Mouse (Mus musculus): ENCODE measurements around the gene Prkd2. TPM values are rescaled to one million over a fixed set of nuclear protein-coding genes. Genes with fewer than 3 reads are reported as not detected.

The Prkd2 gene
- total RNA-seq, 2 experiments from 2014 or later, result 5.8 to 8.2 TPM

DNA sequence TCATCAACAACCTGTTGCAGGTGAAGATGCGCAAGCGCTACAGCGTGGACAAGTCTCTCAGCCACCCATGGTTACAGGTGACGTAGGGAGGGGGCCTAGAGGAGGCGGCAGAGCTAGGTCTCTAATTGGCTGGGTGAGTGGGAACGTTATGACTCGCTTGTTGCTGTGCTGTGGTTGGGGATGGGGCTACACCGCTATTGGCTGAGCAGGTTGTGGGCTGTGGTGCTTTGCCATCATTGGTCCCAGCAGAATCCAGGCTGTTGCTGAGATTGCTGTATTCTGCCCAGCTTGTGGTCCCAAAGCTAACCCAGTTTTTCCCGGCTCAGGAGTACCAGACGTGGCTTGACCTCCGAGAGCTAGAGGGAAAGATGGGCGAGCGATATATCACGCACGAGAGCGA is 26.8 kb downstream of the Prkd2 start:
- DNase-seq, result peak; percentile 92 to 93

DNA sequence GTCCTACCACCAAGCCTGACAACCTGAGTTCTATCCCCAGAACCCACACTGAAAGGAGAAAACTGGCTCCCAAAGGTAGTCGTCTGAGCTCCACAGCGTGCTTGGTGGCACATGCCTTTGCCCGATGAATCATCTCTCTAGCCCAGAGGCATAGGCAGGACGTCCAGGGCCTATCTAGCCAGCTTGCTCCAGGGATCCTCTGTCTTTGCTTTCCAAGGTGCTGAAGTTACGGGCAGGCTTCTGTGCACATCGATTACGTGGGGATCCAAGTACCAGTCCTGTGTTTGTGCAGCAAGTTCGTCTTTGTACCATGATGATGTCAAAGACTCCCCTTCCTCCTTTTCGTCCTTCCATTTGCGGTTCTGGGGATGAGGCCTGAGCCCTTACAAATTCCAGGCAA is 28.9 kb downstream of the Prkd2 start:
- DNase-seq, result no peak

DNA sequence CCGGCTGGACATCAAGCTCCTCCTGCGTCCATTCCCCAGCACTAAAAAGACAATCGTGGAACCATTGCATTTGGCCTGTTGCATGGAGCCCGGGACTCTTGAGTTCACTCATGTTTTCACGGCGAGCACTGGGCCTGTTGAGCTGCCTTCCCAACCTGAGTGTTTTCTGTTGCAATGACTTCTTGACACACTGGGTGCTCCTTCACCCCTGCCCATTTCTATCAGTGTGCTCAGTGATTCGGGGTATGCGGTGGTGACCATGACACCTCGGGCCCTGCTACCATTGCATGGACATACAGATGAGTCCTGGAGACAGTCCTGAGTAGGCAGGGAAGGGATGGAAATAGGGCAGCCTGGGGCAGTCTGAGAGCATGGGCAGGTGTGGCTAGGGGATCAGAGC is 29.8 kb downstream of the Prkd2 start:
- DNase-seq, result no peak

DNA sequence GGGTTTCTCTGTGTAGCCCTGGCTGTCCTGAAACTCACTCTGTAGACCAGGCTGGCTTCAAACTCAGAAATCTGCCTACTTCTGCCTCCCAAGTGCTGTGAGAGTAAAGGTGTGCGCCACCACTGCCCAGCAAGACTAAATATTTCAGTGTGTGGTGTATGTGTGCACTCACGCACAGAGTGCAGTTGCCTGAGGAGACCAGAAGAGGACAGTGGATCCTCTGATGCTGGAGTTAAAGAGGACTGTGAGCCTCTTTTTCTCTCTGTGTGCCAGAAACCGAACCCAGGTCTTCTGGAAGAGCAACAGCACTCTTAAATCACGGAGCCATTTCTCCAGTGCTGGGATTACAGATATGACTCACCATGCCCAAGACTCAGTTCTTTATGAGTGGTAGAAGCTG is 30.7 kb downstream of the Prkd2 start:
- DNase-seq, result no peak

DNA sequence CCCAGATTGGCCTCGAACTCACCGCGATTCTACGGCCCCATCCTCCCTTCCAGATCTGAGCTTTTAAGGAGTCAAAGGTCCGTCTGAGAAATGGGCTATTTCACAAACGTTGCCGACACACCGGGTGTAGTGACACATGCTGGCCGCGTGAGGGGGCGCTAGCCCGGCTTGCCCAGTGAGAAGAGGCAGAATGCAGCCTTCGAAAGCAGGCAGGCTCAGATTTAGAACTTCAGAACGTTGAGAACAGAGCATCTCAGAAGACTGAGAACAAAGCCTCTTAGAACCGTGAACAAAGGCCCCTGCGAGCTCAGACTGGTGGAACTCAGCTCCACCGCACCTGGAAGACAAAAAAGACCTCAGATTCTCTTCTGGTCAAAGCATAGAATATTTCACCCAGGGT is 31.5 kb downstream of the Prkd2 start:
- peak; percentile 73 to 75 for DNase-seq

DNA sequence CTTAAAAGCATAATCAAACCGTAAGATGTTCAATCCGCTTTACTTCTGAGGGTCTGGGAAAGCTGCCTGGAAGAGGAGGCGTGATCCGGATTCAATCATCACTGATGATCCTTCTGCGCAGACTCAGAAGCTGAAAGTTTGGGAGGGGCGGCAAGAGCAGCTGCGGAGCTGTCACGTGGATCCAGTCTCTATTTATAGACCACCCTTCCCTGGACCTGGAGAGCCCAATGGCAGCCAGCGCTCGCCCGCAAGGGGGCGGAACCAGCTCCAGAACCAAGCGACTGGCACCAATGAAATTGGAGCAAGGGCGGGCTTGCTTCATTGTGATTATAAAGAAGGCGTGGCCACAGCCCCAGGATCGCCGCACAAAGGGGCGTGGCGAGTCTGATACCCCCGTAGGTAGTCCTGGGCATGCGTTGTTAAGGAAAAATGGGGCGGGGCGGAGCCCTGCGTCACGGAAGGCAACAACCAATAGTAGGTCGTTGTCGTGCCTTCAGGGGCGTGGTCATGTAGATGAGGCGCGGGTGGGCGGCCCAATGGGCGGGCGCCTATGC is 32.1 kb downstream of the Prkd2 start:
- DNase-seq, result peak; percentile 100

DNA sequence AGATGAGACGGTGACA is 32.4 kb downstream of the Prkd2 start, which contains the start of gene Dact3:
TSS of gene Dact3 (plus strand) at position 8 of the 16 bp plus-strand sequence.
- DNase-seq, result no peak

DNA sequence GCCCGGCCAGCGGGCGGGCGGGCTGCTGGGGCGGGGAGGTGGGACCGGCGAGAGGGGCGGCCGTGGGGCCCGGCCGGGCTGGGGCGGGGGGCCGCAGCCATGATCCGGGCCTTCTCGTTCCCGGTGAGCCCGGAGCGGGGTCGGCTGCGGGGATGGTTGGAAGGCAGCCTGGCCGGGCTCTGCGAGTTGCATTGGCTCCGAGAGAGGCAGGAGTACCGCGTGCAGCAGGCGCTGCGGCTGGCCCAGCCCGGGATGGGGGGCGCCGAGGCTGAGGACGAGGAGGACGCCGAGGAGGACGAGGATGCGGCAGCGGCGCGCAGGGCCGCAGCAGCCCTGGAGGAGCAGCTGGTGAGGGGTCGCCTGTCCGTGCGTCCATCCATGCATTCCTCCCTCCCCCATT is 32.6 kb downstream of the Prkd2 start:
- DNase-seq, result no peak

DNA sequence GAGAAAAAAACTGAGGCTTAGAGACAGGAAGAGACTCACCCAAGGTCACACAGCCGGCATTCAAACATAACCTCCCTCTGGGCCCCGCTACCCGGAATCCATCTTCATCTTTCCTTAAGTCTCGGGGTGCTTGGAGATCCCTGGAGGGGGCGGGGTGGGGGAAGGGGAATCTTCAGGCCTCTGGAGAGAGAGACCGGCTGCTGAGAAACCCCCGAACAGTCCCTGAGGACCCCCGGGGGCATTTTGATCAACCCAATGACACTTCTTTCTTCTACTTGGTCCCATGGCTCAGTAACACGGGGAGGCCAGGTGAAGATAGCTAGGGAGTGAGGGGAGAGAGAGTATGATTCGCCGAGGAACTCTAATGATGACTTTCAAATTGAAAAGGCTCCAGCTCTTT is 33.3 kb downstream of the Prkd2 start:
- DNase-seq, result no peak

DNA sequence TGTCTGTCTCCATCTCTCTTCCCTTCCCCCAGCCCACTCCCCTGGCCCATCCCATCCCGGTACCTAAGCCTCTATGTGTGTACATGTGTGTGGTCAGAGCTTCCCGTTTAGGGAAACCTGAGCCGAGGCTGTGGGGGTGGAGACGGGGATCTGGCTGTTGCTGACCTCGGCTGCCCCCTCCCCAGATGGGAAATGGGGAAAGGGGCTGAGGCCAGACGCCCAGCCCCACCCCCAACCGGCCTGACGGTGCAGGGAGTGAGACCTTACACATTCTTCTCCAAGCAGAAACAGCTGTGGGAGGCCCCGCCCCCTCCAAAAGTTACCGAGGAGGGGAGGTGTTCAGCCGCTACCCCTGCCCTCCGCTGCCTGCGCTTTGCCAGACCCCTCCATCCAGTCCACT is 33.9 kb downstream of the Prkd2 start:
- no peak for DNase-seq

DNA sequence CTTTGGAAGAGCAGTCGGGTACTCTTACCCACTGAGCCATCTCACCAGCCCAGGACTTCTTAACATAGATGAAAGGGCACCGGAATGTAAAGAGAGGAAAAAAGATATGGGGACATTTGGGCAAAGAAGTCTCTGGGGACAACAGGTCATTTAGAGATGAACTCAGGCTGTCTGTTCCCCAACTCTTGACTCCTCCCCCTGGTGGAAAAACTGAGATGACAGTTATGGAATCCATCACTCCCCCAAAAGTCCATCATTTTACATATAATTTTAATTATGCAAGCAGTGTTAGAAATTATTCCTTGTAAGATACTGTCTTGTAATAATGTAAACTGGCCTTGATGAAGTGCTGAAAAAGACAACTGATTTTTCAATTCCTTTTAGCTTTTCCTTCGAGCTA is 35.0 kb downstream of the Prkd2 start:
- no peak for DNase-seq

DNA sequence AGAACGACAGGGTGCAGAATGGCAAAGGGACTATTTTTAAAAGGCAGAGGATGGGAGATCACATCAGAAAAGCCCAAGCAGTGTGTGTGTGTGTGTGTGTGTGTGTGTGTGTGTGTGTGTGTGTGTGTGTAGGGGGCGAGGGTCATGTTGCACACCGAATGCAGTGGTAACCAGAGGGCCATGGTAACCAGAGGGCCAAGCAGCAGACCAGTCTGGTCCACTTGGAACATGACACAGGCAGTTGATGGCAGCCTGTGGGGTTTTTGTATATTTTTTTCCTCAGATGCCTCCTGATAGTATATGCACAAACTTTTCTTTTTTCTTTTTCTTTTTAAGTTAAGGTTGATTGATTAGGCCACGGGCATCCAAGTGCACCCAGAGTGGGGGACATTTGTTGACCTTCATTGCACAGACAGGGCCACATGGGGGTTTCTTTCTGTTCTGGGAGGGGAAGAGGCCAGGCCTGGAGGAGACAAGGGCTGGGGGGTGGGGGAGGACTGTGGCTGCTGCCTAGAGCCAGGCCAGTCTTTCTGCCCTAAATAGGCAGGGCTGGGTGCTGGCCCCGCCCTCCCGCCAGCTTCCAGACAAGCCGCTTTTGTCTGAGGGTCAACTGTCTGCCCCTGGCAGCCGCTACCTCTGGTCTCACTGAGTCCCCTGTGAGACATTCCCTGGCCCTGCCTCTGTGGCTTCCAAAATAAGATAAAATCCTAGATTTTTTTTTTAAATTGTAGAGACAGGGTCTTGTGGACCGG is 37.3 kb downstream of the Prkd2 start:
- DNase-seq, result peak in 1 of 2 experiments; percentile 52

DNA sequence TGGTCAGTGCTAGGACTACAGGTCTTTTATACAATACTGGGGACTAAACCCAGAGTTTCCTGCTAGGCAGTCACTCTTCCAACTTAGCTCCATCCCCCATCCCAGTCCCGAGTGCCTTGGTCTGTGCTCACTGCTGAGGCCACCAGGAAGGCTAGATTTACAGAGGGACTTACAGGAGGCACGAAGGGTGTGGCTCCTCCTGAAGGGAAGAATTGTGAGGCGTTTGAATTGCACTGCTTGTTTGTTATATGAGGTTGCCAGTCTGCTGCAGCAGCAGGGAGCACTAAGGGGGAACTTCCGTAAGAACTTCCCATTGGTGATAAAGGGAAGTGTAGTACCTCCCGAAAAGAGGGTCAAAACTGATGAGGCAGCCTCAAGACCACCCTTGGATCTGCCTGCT is 37.9 kb downstream of the Prkd2 start:
- DNase-seq, result no peak

DNA sequence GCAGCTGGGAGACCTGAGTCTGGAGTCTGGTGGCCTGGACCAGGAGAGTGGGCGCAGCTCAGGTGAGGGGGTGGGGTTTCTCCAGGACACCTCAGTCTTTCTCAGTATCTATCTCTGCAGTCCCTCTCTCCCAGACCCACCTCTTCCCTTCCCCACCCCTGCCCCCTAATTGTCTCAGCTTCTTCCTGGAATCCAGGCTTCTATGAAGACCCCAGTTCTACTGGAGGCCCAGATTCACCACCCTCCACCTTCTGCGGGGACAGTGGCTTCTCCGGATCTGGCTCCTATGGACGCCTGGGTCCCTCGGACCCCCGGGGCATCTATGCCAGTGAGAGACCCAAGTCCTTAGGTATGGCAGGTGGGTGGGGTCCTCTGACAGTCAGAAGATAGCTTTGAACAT is 40.5 kb downstream of the Prkd2 start:
- DNase-seq, result no peak

DNA sequence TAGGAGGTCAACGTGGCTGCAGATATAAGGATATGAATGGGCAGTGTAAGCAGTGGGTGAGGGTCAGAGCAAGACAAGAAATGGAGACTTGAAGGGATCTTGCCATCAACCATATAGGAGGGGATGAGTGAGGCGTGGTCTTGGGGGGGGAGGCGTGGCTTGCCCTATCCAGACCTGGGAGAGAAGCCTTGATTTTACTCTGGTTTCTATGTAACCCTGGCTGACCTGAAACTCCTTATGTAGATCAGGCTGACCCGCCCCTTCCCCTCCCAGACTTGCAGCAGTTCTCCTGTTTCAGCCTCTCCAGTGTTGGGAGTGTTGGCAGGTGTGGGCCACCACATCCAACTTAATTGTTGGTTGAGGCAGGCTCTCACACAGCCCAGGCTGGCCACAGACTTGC is 41.6 kb downstream of the Prkd2 start:
- no peak for DNase-seq

DNA sequence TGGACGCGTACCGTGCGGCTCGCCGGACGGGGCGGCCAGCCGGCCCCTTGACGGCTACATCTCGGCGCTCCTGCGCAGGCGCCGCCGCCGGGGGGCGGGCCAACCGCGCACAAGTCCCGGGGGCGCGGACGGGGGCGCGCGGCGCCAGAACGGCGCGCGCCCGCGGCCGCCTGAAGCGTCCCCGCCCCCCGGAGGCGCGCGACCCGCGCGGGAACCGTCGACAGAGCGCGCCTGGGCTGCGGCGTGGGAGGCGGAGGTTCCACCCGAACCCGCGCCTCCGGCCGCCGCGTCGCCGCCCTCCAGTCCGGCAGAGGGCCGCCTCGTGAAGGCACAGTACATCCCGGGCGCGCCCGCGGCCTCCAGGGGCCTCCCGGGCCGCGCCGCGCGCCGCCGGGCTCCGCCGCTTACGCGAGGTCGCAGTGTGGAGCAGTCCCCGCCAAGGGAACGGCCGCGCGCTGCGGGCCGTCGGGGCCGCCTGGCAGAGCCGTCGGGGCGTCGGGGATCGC is 42.6 kb downstream of the Prkd2 start:
- no peak for DNase-seq

DNA sequence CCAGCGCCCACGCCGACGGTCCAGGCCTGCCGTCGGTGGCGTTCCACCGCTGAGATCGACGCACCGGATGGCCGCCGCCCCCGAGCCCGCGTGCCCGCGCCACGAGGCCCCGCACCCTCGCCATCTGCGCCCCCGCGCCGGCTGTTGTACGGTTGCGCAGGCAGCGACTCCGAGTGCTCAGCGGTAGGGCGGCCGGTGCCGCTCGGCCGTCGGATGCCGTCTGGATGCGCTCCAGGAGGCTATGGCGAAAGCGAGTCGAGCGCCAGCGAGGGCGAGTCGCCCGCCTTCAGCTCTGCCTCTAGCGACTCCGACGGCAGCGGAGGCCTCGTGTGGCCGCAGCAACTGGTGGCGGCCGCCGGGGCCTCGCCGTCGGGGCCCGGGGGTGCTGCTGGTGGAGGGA is 43.2 kb downstream of the Prkd2 start:
- DNase-seq, result no peak

DNA sequence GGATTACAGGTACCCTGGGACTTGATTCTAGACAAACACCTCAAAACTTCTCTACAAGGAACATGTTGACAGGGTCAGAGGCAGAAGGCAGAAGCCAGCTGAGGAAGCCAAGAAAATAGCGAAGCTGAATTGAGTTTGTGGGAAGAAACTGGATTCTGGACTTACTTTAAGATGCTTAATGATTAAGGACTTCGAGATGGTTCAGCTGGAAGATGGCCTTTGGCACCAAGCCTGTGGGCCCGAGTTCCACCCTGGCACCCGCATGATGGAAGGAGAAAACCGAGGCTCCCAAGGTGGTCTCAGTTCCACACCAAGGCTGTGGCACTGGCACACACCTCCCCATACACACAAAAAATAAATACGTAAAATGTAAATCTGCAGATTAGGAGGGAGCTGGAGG is 47.8 kb downstream of the Prkd2 start:
- no peak for DNase-seq

DNA sequence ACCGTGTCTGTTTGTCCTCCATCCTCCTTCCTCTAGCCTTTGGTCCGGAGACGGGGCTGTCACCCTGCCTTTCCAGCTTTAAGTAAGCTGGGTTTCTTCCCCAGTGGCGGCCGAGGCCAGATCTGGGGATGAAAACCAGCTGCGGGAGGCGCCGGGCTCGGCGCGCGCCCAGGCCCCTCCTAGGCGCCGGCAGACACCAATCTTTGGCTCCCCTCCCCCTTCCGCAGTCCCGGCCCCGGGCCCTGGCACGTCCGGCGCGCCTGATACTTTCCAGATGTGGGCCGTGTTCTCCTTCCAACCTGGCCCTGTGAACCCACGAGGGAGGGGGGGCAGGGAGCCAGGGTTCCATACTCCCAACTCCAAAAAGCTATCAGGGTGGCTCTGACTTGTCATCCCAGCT is 48.2 kb downstream of the Prkd2 start:
- DNase-seq, result no peak

DNA sequence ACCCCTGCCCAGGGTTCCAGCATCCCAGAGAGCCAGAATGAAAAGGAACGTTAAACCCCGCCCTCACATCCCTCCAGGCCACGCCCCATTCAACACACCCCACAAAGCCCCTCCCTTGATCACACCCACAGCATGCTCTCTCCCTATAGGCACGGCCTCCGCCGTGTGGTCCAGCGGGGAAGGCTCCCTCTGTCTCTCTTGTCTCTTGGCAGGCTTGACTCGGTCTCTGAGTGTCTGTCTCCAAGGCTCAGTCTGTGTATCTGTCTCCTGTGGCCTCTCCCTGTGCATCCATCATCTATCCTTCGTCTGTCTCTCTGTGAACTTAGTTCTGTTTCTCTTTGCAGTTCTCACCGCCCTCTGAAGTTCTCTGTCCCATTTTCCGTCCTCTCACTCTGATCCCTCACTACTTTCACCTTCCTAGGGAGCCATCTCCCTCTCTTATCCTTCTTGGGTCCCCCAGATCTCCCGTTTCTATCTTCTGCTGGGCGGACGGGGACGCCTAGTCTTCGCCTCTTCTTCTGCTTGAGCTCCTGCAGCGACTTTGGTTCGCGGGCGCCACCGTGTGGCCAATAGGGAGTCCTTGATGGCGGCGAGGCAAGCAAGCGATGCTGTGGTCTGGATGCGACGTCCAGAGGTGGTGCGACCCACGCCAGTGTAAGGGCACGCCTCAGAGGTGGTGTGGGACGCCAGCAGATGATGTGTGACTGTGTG is 49.1 kb downstream of the Prkd2 start, which contains the start of gene Gng8:
TSS of gene Gng8 (plus strand) at position 146 of the 711 bp plus-strand sequence.
- DNase-seq, result peak; percentile 78 to 83

DNA sequence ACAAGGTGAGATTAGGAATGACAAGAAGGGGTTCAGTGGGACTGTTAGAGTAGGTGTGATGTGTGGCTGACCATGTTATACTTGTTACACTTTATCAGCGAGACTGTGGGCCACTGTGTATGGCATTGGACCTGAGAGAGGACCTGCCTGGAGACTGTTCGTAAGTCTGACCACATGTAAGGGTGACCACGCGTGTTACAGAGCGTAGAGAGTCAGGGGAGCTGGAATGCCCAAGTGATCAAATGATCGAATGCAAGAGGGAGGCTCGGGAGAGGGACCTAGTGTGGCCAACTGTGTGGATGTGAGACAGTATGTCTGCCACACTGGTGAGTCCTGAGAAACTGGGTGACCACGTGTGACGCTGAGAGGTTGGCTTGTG is 49.6 kb downstream of the Prkd2 start:
- DNase-seq, result no peak

DNA sequence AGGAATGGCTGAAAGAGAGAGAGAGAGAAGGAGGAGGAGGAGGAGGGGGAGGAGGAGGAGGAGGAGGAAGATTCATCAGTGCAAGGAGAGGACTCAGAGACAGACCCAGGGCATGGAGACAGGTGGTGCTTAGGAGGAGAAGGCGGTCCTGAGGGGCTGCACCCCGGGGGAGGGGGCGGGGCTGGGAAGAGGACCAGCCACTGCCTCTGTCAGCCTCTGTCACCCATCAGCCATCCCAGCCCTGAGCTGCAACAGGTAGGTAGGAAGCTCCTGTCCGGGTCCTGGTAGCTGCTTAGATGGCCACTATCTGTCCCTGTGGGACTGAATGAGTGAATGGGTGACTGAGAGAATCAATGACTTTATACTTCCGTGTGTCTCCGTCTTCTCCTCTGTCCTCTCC is 50.9 kb downstream of the Prkd2 start:
- DNase-seq, result no peak

DNA sequence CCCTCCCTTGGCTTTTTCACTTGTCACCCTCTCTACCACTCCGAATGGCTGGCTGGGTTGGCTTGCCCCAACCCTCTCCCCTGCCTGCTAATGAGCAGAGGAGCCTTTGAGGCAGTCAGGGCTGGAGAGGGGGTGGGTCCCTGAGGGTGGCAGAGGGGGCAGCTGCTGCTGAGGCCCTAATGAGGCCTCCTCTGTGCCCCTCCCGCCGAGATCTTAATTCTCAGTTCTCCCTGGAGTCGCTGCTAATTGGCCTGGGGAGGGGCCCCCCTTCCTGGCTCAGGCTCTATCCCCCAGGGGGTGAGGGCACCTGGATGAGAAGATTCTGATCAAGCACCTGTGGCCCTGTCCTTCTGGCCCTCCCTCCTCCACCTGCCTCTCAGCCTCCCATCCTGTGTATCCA is 51.6 kb downstream of the Prkd2 start:
- DNase-seq, result no peak

DNA sequence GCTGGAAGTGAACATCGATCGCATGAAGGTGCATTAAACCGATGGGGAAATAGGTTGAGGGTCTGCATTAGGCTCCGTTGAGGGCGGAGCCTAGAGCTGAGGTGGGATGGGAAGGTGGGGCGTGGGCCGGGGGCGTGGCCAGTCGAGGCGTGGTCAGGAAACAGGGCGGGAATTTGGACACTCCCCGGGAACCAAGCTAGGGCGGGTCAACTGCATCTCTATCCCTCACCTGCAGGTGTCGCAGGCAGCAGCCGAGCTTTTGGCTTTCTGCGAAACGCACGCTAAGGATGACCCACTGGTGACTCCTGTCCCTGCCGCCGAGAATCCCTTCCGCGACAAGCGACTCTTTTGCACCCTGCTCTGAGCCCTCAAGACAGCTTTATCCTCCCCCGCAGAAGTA is 52.3 kb downstream of the Prkd2 start:
- DNase-seq, result peak in 1 of 2 experiments; percentile 63

DNA sequence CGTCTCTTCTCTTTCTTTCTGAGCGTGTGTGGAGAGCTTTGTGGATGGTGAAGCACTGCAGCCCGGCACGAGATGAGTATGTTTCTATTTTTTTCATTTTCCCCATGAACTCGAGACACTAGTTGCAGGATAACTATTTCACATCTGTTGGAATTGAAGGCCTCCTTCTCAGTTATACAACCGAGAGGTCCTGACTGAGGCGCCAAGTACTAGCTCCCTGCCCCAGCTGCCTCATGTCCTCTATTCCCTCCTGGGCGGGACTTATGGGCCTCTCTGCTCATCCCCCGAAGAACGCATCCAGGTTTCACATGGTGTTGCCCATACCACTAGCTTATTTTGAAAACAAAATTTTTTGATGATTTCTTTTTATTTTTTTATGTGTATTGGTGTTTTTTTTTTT is 52.8 kb downstream of the Prkd2 start:
- no peak for DNase-seq
